Mouse (Mus musculus) subcutaneous adipose tissue, adult 2 months (tissue): ENCODE data around the gene Wfs1. TPM values are rescaled to one million over a fixed set of nuclear protein-coding genes. Genes with fewer than 3 reads are reported as not detected.

Experiments used
- polyA plus RNA-seq: library from polyadenylated mRNA; depleted of rRNA; stranded (reverse); fragments of >200 nt; gene quantifications from 2 replicates; pipeline ENCODE4 v1.2.3, GENCODE M21; 2012; ENCODE audit warnings: low replicate concordance; rRNA removed

The Wfs1 gene
- 16.1 and 24.0 TPM in 2 replicates for polyA plus RNA-seq

GRCm38 (mm10) chr5:36988781-36989624, at the start of gene Wfs1:
Gene Wfs1, minus strand, starts transcription at chr5:36989205.

Other genes with a start within 250 kb of the Wfs1 start
- 14.9 and 23.6 TPM in 2 replicates for gene Bloc1s4, start 240.6 kb downstream of the Wfs1 start, polyA plus RNA-seq
- 89.9 and 204 TPM in 2 replicates for gene Mrfap1, start 192.4 kb downstream of the Wfs1 start, polyA plus RNA-seq
- gene Man2b2, start 158.6 kb downstream of the Wfs1 start, polyA plus RNA-seq = 105 and 134 TPM in 2 replicates
- gene Ppp2r2c, start 120.7 kb downstream of the Wfs1 start, polyA plus RNA-seq = 6.4 TPM in 1 of 2 replicates, not detected in the other
- gene Gm1043, start 96.2 kb upstream of the Wfs1 start, polyA plus RNA-seq = 0.06 and 0.23 TPM in 2 replicates